Mouse (Mus musculus) kidney, adult 2 months (tissue): ENCODE measurements around the gene Efna4. TPM values are rescaled to one million over a fixed set of nuclear protein-coding genes. Genes with fewer than 3 reads are reported as not detected.
A peak's percentile ranks its signal among the peaks of the same experiment; 100 is the strongest.

Source experiments
- DNase-seq: peaks from one replicate; pipeline ENCODE4 v3.0.0; 2021
- H3K27ac ChIP-seq: fragments of 200-500 bp; 2 replicates; pipeline ENCODE4 v1.5.1; 2012; ENCODE audit warnings: low read depth, low read length, control low read depth, inconsistent platforms; ENCODE audit not compliant: insufficient read depth
- H3K27me3 ChIP-seq: fragments of 200-500 bp; replicated peaks from 2 replicates; pipeline ENCODE4 v1.6.1; 2012; ENCODE audit warnings: mild to moderate bottlenecking, moderate library complexity, low read length, inconsistent platforms; ENCODE audit not compliant: control insufficient read depth, insufficient read depth
- H3K36me3 ChIP-seq: fragments of 200-500 bp; 2 replicates; pipeline ENCODE4 v1.6.1; 2012; ENCODE audit warnings: mild to moderate bottlenecking, moderate library complexity, low read length, inconsistent platforms; ENCODE audit not compliant: control insufficient read depth, insufficient read depth
- H3K4me1 ChIP-seq: fragments of 200-500 bp; 2 replicates; pipeline ENCODE4 v1.6.1; 2011; ENCODE audit warnings: low read length; ENCODE audit not compliant: control insufficient read depth, insufficient read depth
- H3K4me3 ChIP-seq: fragments of 200-500 bp; 2 replicates; pipeline ENCODE4 v1.5.1; 2011; ENCODE audit warnings: mild to moderate bottlenecking, low read depth, low read length, control low read depth; ENCODE audit not compliant: insufficient read depth
- CTCF ChIP-seq: fragments of 200-500 bp; conservative IDR thresholded peaks from 2 replicates; pipeline ENCODE4 v1.5.1; 2011; ENCODE audit warnings: low read depth, mild to moderate bottlenecking, control low read depth, low read length, moderate library complexity, mixed read lengths; ENCODE audit not compliant: insufficient read depth, insufficient read length
- POLR2A ChIP-seq: fragments of 200-500 bp; IDR thresholded peaks from one replicate; pipeline ENCODE4 v1.6.1; 2011; ENCODE audit warnings: low read depth, low read length, control low read depth
- WGBS: fragments of 180-500 bp; shearing (Covaris S2); methylation state at CpG from one replicate; pipeline ENCODE4 v1.1.7; 2018; 5-methylcytosine and 5-hydroxymethylcytosine counted together
- polyA plus RNA-seq: library from polyadenylated mRNA; depleted of rRNA; stranded (reverse); fragments of >200 nt; gene quantifications from 2 replicates; pipeline ENCODE4 v1.2.3, GENCODE M21; 2012

Gene Efna4
- polyA plus RNA-seq, 1 experiment = 8.2 TPM

- WGBS = 1% methylated on average over 41 of the region's 41 CpGs
- TF ChIP-seq POLR2A (no peak), CTCF (no peak)
- no peak for DNase-seq
- Histone ChIP-seq H3K4me1 (peaks cover 15% of the 10 kb centered on the region), H3K4me3 (peak overlapping the region; percentile 39), H3K27me3 (peaks cover 7% of the 10 kb centered on the region), H3K36me3 (no peaks in the 10 kb centered on the region), H3K27ac (no peak overlapping the region)
Measured at GRCm38 (mm10) chr3:89320581-89321182, 17.1 kb downstream of the Efna4 start.

- Histone ChIP-seq H3K27me3 (peaks cover 7% of the 10 kb centered on the region), H3K4me3 (no peak overlapping the region), H3K27ac (no peak overlapping the region), H3K36me3 (no peaks in the 10 kb centered on the region), H3K4me1 (peaks cover 15% of the 10 kb centered on the region)
- no peak for DNase-seq
- TF ChIP-seq CTCF = no peak
- TF ChIP-seq POLR2A = no peak
- WGBS = 5% methylated on average over 58 of the region's 58 CpGs
Measured at GRCm38 (mm10) chr3:89319591-89320350, 18.1 kb downstream of the Efna4 start.

- 42% methylated on average over 21 of the region's 21 CpGs for WGBS
- Histone ChIP-seq H3K4me1 (peaks cover 15% of the 10 kb centered on the region), H3K27me3 (peaks cover 7% of the 10 kb centered on the region), H3K4me3 (no peak overlapping the region), H3K36me3 (no peaks in the 10 kb centered on the region), H3K27ac (no peak overlapping the region)
- no peak for DNase-seq
- TF ChIP-seq CTCF (no peak), POLR2A (no peak)
Measured at GRCm38 (mm10) chr3:89318971-89319590, 18.7 kb downstream of the Efna4 start.

- Histone ChIP-seq H3K27ac (no peak overlapping the region), H3K4me3 (no peak overlapping the region), H3K4me1 (peaks cover 15% of the 10 kb centered on the region), H3K36me3 (no peaks in the 10 kb centered on the region), H3K27me3 (peaks cover 7% of the 10 kb centered on the region)
- TF ChIP-seq CTCF (no peak), POLR2A (no peak)
- 79% methylated on average over 8 of the region's 8 CpGs for WGBS
- DNase-seq = no peak
Measured at GRCm38 (mm10) chr3:89318316-89318715, 19.5 kb downstream of the Efna4 start.

GRCm38 (mm10) chr3:89317246-89317645 lies 20.6 kb downstream of the Efna4 start:
- Histone ChIP-seq H3K27me3 (peaks cover 7% of the 10 kb centered on the region), H3K4me3 (no peak overlapping the region), H3K36me3 (no peaks in the 10 kb centered on the region), H3K4me1 (peaks cover 14% of the 10 kb centered on the region), H3K27ac (no peak overlapping the region)
- 69% methylated on average over 6 of the region's 6 CpGs for WGBS
- DNase-seq = no peak
- TF ChIP-seq CTCF (no peak), POLR2A (no peak)

- no peak overlapping the region for H3K4me3 ChIP-seq
- H3K36me3 ChIP-seq = no peaks in the 10 kb centered on the region
- peak; percentile 93 for DNase-seq
- H3K27me3 ChIP-seq = peaks cover 7% of the 10 kb centered on the region
- TF ChIP-seq POLR2A = no peak
- peak; percentile 95 for TF ChIP-seq CTCF
- peaks cover 10% of the 10 kb centered on the region for H3K4me1 ChIP-seq
- H3K27ac ChIP-seq = no peak overlapping the region
- 2% methylated on average over 4 of the region's 4 CpGs for WGBS
Measured at GRCm38 (mm10) chr3:89316833-89317232, 21.0 kb downstream of the Efna4 start.

GRCm38 (mm10) chr3:89315930-89316831 lies 21.6 kb downstream of the Efna4 start:
- Histone ChIP-seq H3K36me3 (no peaks in the 10 kb centered on the region), H3K4me1 (peaks cover 6% of the 10 kb centered on the region), H3K27me3 (peaks cover 7% of the 10 kb centered on the region), H3K27ac (no peak overlapping the region), H3K4me3 (no peak overlapping the region)
- no peak for TF ChIP-seq CTCF
- no peak for TF ChIP-seq POLR2A
- 13% methylated on average over 40 of the region's 40 CpGs for WGBS
- DNase-seq = no peak
